22 mouse cellular contexts compared by ENCODE assay signal in the genomic region with DNA sequence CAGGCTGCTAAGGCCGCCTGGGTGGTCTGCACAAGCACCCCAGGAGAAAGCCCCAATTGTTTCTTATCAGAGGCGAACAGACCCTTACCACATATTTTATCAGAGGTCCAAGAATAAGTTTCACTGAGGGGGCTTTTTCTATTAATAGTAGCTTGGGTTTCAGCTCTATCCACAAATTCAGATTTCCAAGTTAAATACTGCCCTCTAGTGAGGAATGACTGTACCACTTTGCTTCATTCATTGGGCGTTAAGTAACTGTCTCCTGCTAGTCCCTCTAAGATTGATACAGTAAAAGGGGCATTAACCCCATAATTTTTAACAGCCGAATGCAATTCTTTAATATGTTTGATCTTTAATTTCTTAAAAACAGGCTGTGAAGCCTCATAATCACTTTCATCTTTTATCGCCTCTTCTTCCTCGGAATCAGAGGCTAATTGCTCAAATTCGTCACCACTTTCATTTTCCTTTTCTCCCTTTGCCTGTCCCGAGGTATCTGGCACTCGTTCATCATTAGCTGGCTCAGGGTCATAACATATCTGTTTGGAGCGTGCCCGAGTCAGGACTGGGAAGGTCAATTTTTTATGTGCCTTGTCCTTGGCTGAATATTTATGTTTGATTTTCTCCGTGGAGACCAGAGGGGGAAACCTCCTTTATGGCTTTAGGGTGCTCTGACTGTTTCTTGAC. TPM values are rescaled to one million over a fixed set of nuclear protein-coding genes. Genes with fewer than 3 reads are reported as not detected.
A peak's percentile ranks its signal among the peaks of the same experiment; 100 is the strongest.
DNase-seq lines count a peak whose midpoint lies in the region; ATAC-seq and TF ChIP-seq lines count a peak whose summit lies in the region.
"Not testable (repeated sequence)": the region's sequence is repeated elsewhere in the genome, so short reads cannot be mapped to it uniquely, and the experiment has no call there.
"Had no signal": no experiment of that assay in that cellular context is flagged by ENCODE, and none has a peak within 500 bp of the region (broad histone marks: within the 10 kb centered on the region; RNA-seq: fewer than 3 reads in every experiment).

No protein-coding gene starts in this region.

- 81% methylated on average over 12 of the region's 12 CpGs for WGBS in intestine, embryonic 15.5 days
- 54% methylated on average over 12 of the region's 12 CpGs for WGBS in kidney, postnatal 0 days
- 72% methylated on average over 12 of the region's 12 CpGs for WGBS in lung, postnatal 0 days

- not testable (repeated sequence) for H3K27me3 ChIP-seq in C2C12 (ENCODE audit: control insufficient read depth, insufficient read depth, insufficient read length); intestine, embryonic 15.5 days (replicated peaks); kidney, postnatal 0 days (ENCODE audit: insufficient read depth, low read length); lung, postnatal 0 days (replicated peaks; ENCODE audit: insufficient read depth, low read length)

- not testable (repeated sequence) for H3K27ac ChIP-seq in intestine, embryonic 15.5 days; kidney, postnatal 0 days; lung, postnatal 0 days (ENCODE audit: low read length)

- not testable (repeated sequence) for TF ChIP-seq EP300 in lung, postnatal 0 days (IDR thresholded peaks at IDR 0.05)

- H3K4me1 ChIP-seq in intestine, embryonic 15.5 days (replicated peaks); kidney, postnatal 0 days (replicated peaks; ENCODE audit: insufficient read depth, low read length); lung, postnatal 0 days (ENCODE audit: insufficient read depth, low read depth, low read length): not testable (repeated sequence)

- not testable (repeated sequence) for H3ac ChIP-seq in C2C12 (ENCODE audit: control insufficient read depth, insufficient read length, low read depth)

- H3K9ac ChIP-seq in intestine, embryonic 15.5 days; kidney, postnatal 0 days (ENCODE audit: low read depth, low read length); lung, postnatal 0 days (replicated peaks; ENCODE audit: low read depth): not testable (repeated sequence)

- DNase-seq in MEL-GATA-1-ER (ENCODE audit: extremely low read depth, low read depth) = peak; percentile 36
- DNase-seq in adrenal gland, adult 2 months = peak; percentile 72
- peak; percentile 11 to 13 for DNase-seq in cerebellum, postnatal 10 days
- DNase-seq in kidney, postnatal 0 days (ENCODE audit: low spot score) = not testable (repeated sequence)
- peak; percentile 13 for DNase-seq in lung, postnatal 0 days (ENCODE audit: low spot score)

- not testable (repeated sequence) for ATAC-seq in intestine, embryonic 15.5 days; kidney, postnatal 0 days (replicated peaks; ENCODE audit: low FRiP score, low read depth); lung, postnatal 0 days

- not testable (repeated sequence) for H3K79me3 ChIP-seq in C2C12 (ENCODE audit: low read depth)

- 0 out of 2 replicates have a peak overlapping the region, but pooled peaks have one; percentile 9 for H3K4me2 ChIP-seq in intestine, embryonic 15.5 days (replicated peaks)
- peak overlapping the region; percentile 39 for H3K4me2 ChIP-seq in kidney, postnatal 0 days (ENCODE audit: low read length)
- not testable (repeated sequence) for H3K4me2 ChIP-seq in lung, postnatal 0 days (replicated peaks; ENCODE audit: low read depth, low read length)

- TF ChIP-seq CTCF in C2C12 (IDR thresholded peaks at IDR 0.05; ENCODE audit: control insufficient read depth, insufficient read depth, insufficient read length); lung, postnatal 0 days (IDR thresholded peaks at IDR 0.05): not testable (repeated sequence)
- peak; percentile 30; the same call in 1 of the 2 replicates for TF ChIP-seq CTCF in kidney, postnatal 0 days (IDR thresholded peaks at IDR 0.05; ENCODE audit: low read depth)

- H3K9me3 ChIP-seq in intestine, embryonic 15.5 days; kidney, postnatal 0 days (replicated peaks; ENCODE audit: low read length); lung, postnatal 0 days (ENCODE audit: low read length): not testable (repeated sequence)

- not testable (repeated sequence) for H3K79me2 ChIP-seq in C2C12 (ENCODE audit: control insufficient read depth, insufficient read depth)

- peak overlapping the region; percentile 34 for H3K4me3 ChIP-seq in C2C12 (ENCODE audit: insufficient read depth, poor library complexity, severe bottlenecking)
- H3K4me3 ChIP-seq in intestine, embryonic 15.5 days (replicated peaks); lung, postnatal 0 days (ENCODE audit: low read depth, low read length): not testable (repeated sequence)
- peak overlapping the region; percentile 16; the same call in 1 of the 2 replicates for H3K4me3 ChIP-seq in kidney, postnatal 0 days (replicated peaks; ENCODE audit: low read depth, low read length)

- H3K36me3 ChIP-seq in C2C12 (ENCODE audit: control insufficient read depth, insufficient read depth); intestine, embryonic 15.5 days; kidney, postnatal 0 days (ENCODE audit: insufficient read depth, low read length); lung, postnatal 0 days (ENCODE audit: insufficient read depth, low read length): not testable (repeated sequence)

RNA-seq across cellular contexts. Expression of a gene that starts 29.8 kb away (rescaled TPM):
- polyA plus RNA-seq in C2C12 (2012; fragmentation: generic; extraction: Trizol) = not detected
- total RNA-seq in adrenal gland, adult 2 months (2021) = not detected
- polyA plus RNA-seq in adrenal gland, adult 2 months (2012; rRNA removed) = not detected in 2 replicates
- not detected in 2 replicates for polyA plus RNA-seq in intestine, embryonic 15.5 days (2015; fragmentation: Nextera tagmentation; extraction: Ambion mirVana)
- not detected in 2 replicates for polyA plus RNA-seq in kidney, postnatal 0 days (2015; fragmentation: Nextera tagmentation; extraction: Ambion mirVana)
- polyA plus RNA-seq in lung, postnatal 0 days (2015; fragmentation: Nextera tagmentation; extraction: Ambion mirVana) = not detected in 2 replicates
- total RNA-seq: common myeloid progenitor, adult 5-6 weeks; gastrocnemius, adult 8-10 months; granulocyte monocyte progenitor cell, adult 5-6 weeks; heart, postnatal 4 days; left cerebral cortex, adult 2 months; left cerebral cortex, postnatal 4 days had no signal
- polyA plus RNA-seq: embryonic facial prominence, embryonic 10.5 days; forebrain, embryonic 12.5 days; heart, embryonic 13.5 days; hindbrain, embryonic 15.5 days; intestine, embryonic 16.5 days; macrophage; midbrain, embryonic 10.5 days; neural tube, embryonic 11.5 days; stomach, embryonic 16.5 days had no signal
